Mouse (Mus musculus) limb, embryonic 11.5 days (tissue): ENCODE results near the gene Twistnb. TPM values are rescaled to one million over a fixed set of nuclear protein-coding genes. Genes with fewer than 3 reads are reported as not detected.

ENCODE experiments used
- ATAC-seq: fragments of 200-750 bp; cut with Nextera tagmentation; 2 replicates; pipeline ENCODE4 v1.8.0; 2017; ENCODE audit warnings: low read depth; ENCODE audit not compliant: insufficient number of reproducible peaks, low FRiP score, low TSS enrichment
- DNase-seq: peaks from one replicate; pipeline ENCODE4 v3.0.0-alpha.2; 2015; ENCODE audit warnings: low spot score
- H3K27ac ChIP-seq: fragments of 300-500 bp; sonication (generic); replicated peaks from 2 replicates; pipeline ENCODE4 v1.5.1; 2014; ENCODE audit warnings: low read depth, mild to moderate bottlenecking, low read length
- H3K27me3 ChIP-seq: fragments of 300-500 bp; sonication (generic); 2 replicates; pipeline ENCODE4 v1.6.1; 2014; ENCODE audit warnings: mild to moderate bottlenecking, low read length, mixed read lengths; ENCODE audit not compliant: control insufficient read depth, insufficient read depth
- H3K36me3 ChIP-seq: fragments of 300-500 bp; sonication (generic); 2 replicates; pipeline ENCODE4 v1.6.1; 2014; ENCODE audit warnings: mild to moderate bottlenecking, low read length, moderate library complexity, mixed read lengths; ENCODE audit not compliant: control insufficient read depth, insufficient read depth
- H3K4me1 ChIP-seq: fragments of 300-500 bp; sonication (generic); 2 replicates; pipeline ENCODE4 v1.6.1; 2014; ENCODE audit warnings: low read length, mixed read lengths; ENCODE audit not compliant: control insufficient read depth, insufficient read depth
- H3K4me2 ChIP-seq: fragments of 300-500 bp; sonication (generic); 2 replicates; pipeline ENCODE4 v1.6.1; 2014; ENCODE audit warnings: low read depth, mild to moderate bottlenecking, moderate library complexity; ENCODE audit not compliant: severe bottlenecking
- H3K4me3 ChIP-seq: fragments of 300-500 bp; sonication (generic); 2 replicates; pipeline ENCODE4 v1.5.1; 2014; ENCODE audit warnings: low read depth, low read length
- H3K9ac ChIP-seq: fragments of 300-500 bp; sonication (generic); 2 replicates; pipeline ENCODE4 v1.6.1; 2014; ENCODE audit warnings: mild to moderate bottlenecking, low read length
- H3K9me3 ChIP-seq: fragments of 300-500 bp; sonication (generic); 2 replicates; pipeline ENCODE4 v1.6.1; 2016; ENCODE audit warnings: low read length; ENCODE audit not compliant: control insufficient read depth
- WGBS: fragments of 180-500 bp; shearing (Covaris S2); extraction: QIAGEN DNeasy Blood & Tissue Kit; methylation state at CpG from one replicate; pipeline ENCODE4 v1.1.7; 2014; 5-methylcytosine and 5-hydroxymethylcytosine counted together
- polyA plus RNA-seq: library from polyadenylated mRNA; unstranded; fragments of >200 nt; fragmentation: Nextera tagmentation; extraction: Ambion mirVana; gene quantifications from 2 replicates; pipeline ENCODE4 v1.2.1, GENCODE M21; 2014

The Twistnb gene
- polyA plus RNA-seq, result 56.6 and 66.1 TPM in 2 replicates

DNA sequence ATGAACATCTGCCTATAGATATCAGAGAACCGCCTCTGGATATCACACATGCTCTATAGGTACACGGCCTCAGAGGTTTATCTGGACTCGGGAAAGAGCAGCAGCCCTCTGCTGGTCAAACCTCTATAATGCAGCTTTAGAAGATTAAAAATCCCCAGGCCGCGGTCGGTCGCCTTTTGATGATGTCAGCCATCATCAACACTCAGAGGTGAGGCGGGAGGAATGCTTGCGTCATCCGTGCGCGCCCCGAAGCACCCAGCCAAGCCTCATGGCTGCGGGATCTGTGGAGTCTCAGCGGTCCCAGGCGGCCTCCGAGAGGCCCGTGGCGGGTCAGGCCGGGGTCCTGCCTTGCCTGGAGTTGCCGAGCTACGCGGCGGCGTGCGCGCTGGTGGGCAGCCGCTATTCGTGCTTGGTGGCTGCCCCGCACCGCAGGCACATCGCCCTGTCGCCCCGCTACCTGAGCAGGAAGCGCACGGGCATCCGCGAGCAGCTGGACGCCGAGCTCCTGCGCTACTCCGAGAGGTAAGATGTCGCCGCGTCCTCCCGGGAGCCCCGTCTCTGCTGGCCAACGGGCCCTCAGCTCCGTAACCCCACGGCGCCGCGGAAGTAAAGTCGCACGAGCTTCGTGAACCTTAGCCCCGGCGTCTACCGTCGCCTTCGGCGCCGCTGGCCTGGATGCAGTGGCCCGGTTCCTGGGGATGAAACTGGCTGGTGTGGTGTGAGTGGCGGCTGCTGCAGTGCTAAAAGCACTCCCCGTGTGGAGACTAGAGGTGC, at the start of gene Twistnb:
Twistnb (plus strand) TSS at position 249 of the 774 bp plus-strand sequence.
- ATAC-seq, result peak; percentile 94
- WGBS, result under 1% methylated on average over 65 of the region's 66 CpGs
- peak within 1 kb of the TSS; percentile 62; the same call in 1 of the 2 replicates for H3K27ac ChIP-seq
- peak within 1 kb of the TSS; percentile 66 for H3K4me2 ChIP-seq
- peak; percentile 99 for DNase-seq
- peak within 1 kb of the TSS; percentile 99 for H3K4me3 ChIP-seq
- peak within 1 kb of the TSS; percentile 85 for H3K9ac ChIP-seq
- H3K4me1 ChIP-seq, result no peaks in the 10 kb centered on the region
- H3K9me3 ChIP-seq, result no peaks in the 10 kb centered on the region
- no peaks in the 10 kb centered on the region for H3K36me3 ChIP-seq
- no peaks in the 10 kb centered on the region for H3K27me3 ChIP-seq

DNA sequence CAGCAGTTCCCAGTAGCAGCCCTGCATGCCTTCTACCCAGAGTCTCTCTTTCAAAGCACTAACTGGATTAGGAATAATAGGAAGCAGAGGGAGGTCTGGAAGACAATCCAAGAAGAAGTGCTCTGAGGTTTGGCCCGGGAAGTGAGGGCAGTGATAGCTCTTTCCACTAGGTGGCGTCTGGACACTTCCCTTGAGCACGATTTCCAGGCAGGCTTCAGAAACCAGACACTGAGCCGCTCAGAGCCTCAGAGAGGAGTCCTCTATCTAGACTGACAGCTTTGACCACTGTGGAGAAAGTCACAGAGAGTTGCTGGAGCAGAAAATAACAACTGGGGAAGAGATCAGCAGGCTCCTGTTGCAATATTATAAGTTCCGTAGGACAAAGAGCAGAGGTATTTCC, 40.6 kb upstream of the Twistnb start:
- DNase-seq, result peak; percentile 84
- Histone ChIP-seq H3K9me3 (no peaks in the 10 kb centered on the region), H3K4me3 (no peak overlapping the region), H3K4me1 (no peaks in the 10 kb centered on the region), H3K4me2 (no peak overlapping the region), H3K36me3 (no peaks in the 10 kb centered on the region), H3K27me3 (no peaks in the 10 kb centered on the region), H3K9ac (no peak overlapping the region), H3K27ac (no peak overlapping the region)
- ATAC-seq, result no peak
- WGBS, result 9% methylated on average over 5 of the region's 5 CpGs

DNA sequence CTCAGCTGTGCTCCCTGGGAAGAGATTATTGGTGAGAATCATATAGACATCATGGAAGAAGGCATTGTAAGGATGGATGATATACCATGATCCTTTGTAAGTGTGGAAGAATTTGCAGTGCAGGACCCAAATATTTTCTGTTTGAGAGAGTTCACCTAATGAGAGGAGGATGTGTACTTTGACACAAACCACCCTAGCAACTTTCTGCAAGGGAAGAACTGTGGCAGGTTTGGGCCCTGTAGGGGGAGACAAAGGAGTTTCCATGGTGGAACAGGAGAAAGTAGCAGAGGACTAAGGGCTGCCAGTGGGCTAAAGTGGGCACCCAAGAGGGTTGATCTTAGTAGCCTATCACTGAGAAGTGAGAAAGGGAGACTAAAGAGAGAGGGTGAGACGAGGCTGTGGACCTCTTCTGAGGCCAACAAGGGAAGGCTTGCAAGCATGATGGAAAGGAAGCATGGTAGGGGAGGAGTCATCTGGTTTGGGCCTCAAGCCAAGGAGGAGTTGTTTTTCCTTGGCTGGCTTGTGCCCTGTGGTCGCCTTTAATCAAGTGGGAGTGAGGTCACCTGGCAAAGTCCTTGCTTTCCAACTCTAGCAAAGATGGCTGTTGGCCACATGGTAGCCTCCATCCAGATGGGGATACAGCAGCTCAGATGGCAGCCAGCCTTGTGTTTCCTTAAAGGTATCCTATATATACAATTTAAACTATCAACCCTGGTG, 38.4 kb upstream of the Twistnb start:
- ATAC-seq (no peak), DNase-seq (no peak)
- Histone ChIP-seq H3K4me2 (no peak overlapping the region), H3K36me3 (no peaks in the 10 kb centered on the region), H3K9ac (no peak overlapping the region), H3K27me3 (no peaks in the 10 kb centered on the region), H3K4me1 (0 out of 2 replicates have a peak, but pooled peaks cover 2% of the 10 kb centered on the region), H3K9me3 (no peaks in the 10 kb centered on the region), H3K27ac (no peak overlapping the region), H3K4me3 (no peak overlapping the region)
- 80% methylated on average over 2 of the region's 2 CpGs for WGBS

DNA sequence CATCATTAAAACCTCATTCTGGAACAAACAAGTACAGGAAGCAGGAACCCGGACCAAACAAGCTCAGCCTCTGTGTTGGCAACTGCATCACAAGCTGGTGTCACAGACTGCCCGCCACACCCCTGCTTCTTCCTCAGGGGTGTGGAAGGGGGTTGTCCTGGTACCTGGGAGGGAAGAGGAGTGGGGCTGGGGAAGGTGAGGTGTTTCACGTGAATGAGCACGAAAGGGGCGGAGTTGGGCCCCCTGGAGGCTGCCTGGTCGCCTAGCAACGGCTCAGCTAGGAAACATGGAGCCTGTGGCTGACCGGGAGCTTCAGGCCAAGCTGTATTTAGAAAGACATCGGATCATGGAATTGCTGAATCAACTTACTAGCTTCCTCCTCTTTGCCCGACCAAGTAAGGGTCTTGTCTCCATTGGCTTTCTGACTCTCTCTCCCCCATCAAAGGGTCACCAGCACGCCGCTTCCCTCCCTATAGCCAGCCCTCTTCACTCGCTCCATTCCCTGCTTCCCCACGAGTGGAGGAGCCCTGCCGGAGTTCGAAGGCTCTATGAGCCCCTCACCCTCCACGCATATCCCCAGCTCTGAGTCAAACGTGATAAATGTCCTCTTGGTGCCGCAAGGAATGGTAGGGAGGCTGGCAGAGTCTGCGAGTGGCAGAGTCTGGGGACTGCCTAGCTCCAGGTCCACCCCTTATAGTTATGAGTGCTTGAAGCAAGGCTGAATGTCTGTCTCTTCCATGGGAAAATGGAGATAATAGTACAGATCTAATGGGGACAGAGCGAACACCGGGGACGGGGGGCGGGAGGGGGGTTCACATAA, 34.4 kb upstream of the Twistnb start, which contains the start of gene Efcab10:
Efcab10 (plus strand) TSS at position 51 of the 820 bp plus-strand sequence.
- WGBS, result 10% methylated on average over 24 of the region's 24 CpGs
- Histone ChIP-seq H3K9ac (peak within 1 kb of the TSS; percentile 54), H3K27me3 (no peaks in the 10 kb centered on the region), H3K4me1 (0 out of 2 replicates have a peak, but pooled peaks cover 2% of the 10 kb centered on the region), H3K4me3 (peak within 1 kb of the TSS; percentile 28), H3K36me3 (no peaks in the 10 kb centered on the region), H3K9me3 (no peaks in the 10 kb centered on the region), H3K4me2 (peak within 1 kb of the TSS; percentile 62), H3K27ac (no peak within 1 kb of the TSS)
- ATAC-seq (no peak), DNase-seq (peak; percentile 67)

DNA sequence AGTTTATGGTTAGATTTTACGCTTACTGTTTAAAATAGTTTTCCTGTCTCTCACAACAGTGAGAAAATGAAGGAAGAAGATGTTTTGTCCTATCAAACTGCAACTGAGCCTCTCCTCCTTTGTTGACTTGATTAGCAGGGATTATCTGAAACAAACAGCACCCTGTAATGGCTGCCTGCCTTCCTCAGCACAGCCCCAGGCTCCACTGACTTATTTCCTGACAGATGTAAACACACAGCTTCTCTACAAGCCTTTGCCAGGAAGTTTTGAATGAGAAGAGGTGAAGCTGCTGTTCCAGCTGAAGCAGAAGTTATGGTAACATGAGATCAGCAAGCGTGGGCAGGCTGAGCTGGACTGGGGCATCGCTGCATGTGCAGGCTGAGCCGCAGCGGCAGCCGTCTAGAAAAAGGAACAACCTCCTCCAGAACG, 26.2 kb upstream of the Twistnb start:
- H3K4me3 ChIP-seq, result no peak overlapping the region
- H3K9ac ChIP-seq, result no peak overlapping the region
- no peaks in the 10 kb centered on the region for H3K9me3 ChIP-seq
- 60% methylated on average over 7 of the region's 7 CpGs for whole genome bisulfite sequencing
- ATAC-seq (no peak), DNase-seq (no peak)
- H3K36me3 ChIP-seq, result no peaks in the 10 kb centered on the region
- no peaks in the 10 kb centered on the region for H3K27me3 ChIP-seq
- H3K4me1 ChIP-seq, result no peaks in the 10 kb centered on the region
- no peak overlapping the region for H3K4me2 ChIP-seq
- H3K27ac ChIP-seq, result no peak overlapping the region

DNA sequence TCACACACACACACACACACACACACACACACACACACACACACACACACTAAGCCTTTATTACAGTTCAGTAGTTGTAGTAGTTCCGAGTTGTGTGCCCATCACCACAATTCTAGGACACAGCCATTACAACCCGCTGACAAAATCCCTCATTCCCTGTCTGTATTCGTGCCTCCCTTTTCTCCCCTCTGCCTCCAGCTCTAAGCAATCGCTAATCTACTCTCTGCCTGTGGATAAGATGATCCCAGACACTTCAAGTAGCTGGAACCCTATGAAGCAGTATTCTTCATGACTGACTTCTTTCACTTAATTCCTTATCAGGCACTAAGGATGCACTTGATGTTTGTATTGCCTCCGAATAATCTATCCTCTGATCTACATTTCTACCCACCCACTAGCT, 24.4 kb upstream of the Twistnb start:
- ATAC-seq (no peak), DNase-seq (no peak)
- Histone ChIP-seq H3K27ac (no peak overlapping the region), H3K4me3 (no peak overlapping the region), H3K27me3 (no peaks in the 10 kb centered on the region), H3K4me1 (no peaks in the 10 kb centered on the region), H3K4me2 (no peak overlapping the region), H3K9ac (no peak overlapping the region), H3K36me3 (no peaks in the 10 kb centered on the region), H3K9me3 (no peaks in the 10 kb centered on the region)
- WGBS, result 76% methylated on average over 5 of the region's 5 CpGs

DNA sequence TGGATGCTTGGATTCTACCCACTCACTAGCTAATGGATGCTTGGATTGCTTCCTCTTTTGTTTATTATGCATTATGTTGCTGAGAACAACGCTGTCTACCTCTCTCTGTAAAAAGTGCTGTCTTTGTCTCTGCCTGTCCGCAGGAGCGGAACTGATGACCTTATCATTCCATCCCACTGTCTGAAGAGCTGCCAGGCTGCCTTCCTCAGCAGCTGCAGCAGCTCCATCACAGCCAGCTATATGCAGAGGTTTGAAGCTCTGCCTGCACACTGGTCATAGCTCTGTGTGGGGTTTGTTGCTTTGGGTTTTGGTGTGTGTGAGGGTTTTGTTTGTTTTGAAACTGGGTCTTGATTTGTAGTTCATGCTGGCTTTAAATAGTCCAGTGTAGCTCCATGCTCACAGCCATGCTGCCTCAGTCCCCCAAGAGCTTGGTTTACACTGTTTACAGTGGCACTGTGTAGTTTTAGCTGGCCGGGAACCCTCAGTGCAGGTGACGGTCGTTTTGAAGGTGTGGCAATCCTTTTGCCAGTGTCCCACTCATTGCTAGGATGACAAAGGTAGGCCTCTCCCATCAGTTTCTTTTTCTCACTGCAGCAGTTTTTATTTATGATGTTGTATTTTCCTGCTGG, 23.9 kb upstream of the Twistnb start:
- Histone ChIP-seq H3K27me3 (no peaks in the 10 kb centered on the region), H3K4me2 (no peak overlapping the region), H3K9ac (no peak overlapping the region), H3K4me1 (no peaks in the 10 kb centered on the region), H3K9me3 (no peaks in the 10 kb centered on the region), H3K36me3 (no peaks in the 10 kb centered on the region), H3K4me3 (no peak overlapping the region), H3K27ac (no peak overlapping the region)
- ATAC-seq, result no peak
- 69% methylated on average over 6 of the region's 6 CpGs for WGBS
- DNase-seq, result no peak
